Mouse (Mus musculus): Measurements from ENCODE around the gene Arf3.
"Not testable (repeated sequence)": the region's sequence is repeated elsewhere in the genome, so short reads cannot be mapped to it uniquely, and the experiment has no call there.

The Arf3 gene

DNA sequence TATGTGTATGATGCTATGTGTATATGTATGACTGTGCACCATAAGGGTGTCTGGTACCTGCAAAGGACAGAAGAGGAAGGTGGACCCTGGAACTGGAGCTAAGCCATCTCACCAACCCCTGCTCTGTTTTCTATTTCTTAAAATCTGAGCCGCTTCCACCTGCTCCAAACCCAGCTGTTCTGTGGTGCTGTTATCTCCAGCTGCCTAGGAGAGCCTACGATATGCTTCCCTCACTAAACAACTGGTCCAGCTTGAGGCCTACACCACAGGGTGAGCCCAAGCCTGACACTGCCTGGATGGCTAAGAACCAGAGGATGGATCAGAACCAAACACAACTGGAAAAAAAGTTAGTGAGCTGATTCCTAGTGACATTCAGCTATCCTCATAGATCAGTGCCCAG is 8.9 kb downstream of the Arf3 start:
- no peak for DNase-seq (ENCODE audit: low spot score)

GRCm38 (mm10) chr15:98753021-98753423 is 10.0 kb downstream of the Arf3 start:
- no peak for DNase-seq (ENCODE audit: low spot score)

GRCm38 (mm10) chr15:98749093-98749492 is 13.9 kb downstream of the Arf3 start:
- no peak for DNase-seq (ENCODE audit: low spot score)

GRCm38 (mm10) chr15:98747296-98747695 is 15.7 kb downstream of the Arf3 start:
- no peak for DNase-seq (ENCODE audit: low spot score)

DNA sequence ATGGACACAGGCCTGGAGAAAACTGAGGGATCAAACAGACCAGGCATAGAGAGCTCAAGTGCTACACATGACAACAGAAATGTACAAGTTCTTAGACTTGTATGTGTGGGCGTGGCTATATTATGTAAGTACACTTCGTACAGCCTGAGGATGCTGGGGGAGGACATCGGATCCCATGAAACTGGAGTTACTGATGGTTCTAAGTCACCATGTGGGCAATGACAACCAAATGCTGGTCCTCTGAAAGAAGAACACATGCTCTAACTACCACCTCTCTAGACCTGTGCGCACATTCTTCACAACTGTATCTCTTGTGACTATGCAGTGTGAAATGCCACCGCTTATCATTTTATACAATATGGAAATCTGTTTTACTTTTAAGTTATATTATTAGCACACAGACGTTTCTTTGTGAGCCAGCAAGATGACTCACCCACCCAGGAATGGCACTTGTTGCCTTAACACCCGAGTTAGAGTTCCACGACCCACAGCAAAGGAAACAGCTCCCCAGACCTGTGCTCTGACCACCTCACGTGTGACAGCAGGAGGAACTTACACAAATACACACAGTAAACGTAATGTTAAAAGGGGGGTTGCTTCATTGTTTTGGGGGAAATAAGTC is 16.6 kb downstream of the Arf3 start:
- no peak for DNase-seq (ENCODE audit: low spot score)

- DNase-seq (ENCODE audit: low spot score): not testable (repeated sequence)
Observed at GRCm38 (mm10) chr15:98743863-98744262, 19.2 kb downstream of the Arf3 start.

DNA sequence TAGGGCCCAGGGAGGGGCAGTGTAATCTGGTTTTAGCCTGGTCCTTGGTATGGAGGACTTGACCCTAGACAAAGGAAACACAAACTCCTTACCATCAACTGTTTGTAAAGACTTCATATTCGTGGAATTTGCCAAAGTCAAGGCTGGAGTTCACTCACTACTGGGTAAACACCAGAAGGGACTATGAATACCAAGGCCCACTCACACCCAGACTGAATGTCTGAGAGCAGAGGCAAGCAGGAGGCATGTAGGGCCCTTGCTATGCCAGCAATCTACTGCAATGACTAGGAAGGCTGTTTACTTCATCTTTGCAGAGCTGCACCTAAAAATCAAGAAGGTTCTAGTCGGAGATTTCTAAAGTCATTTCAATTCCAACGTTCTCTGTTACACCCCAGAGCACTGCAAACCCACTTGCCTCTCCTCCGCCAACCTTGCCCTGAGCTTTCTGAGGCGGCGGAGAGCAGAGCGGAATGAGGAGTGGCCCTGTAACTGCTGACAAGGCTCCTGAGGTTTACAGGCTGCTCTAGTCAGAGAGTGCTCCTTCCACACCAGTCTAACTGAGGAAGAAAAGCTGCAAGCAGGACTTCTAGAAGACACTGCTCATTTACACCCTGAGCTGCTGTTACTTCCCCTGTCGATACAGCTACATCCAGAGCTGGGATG is 20.1 kb downstream of the Arf3 start:
- DNase-seq (ENCODE audit: low spot score): no peak

GRCm38 (mm10) chr15:98740219-98740618 is 22.8 kb downstream of the Arf3 start:
- DNase-seq (ENCODE audit: low spot score): no peak

GRCm38 (mm10) chr15:98738796-98739195 is 24.2 kb downstream of the Arf3 start:
- no peak for DNase-seq (ENCODE audit: low spot score)

DNA sequence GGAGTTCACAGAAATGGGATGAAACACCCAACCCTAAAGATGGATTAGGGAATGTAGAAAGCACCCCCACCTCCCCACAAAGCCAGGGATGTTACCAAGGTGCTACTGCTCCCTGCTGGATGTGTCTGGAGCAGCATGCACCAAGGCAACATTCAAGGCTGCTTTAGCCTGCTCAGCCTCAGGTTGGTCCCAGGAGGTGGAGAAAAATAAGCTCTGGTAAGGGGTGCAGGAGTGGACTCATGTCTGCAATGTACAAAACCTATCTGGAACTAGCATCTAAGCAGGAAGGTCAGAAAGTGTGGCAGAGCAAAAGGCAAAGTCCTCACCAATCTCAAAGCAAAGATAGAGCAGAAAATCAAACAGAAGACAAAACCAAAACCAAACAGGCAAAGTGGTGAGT is 25.1 kb downstream of the Arf3 start:
- DNase-seq (ENCODE audit: low spot score): no peak

DNA sequence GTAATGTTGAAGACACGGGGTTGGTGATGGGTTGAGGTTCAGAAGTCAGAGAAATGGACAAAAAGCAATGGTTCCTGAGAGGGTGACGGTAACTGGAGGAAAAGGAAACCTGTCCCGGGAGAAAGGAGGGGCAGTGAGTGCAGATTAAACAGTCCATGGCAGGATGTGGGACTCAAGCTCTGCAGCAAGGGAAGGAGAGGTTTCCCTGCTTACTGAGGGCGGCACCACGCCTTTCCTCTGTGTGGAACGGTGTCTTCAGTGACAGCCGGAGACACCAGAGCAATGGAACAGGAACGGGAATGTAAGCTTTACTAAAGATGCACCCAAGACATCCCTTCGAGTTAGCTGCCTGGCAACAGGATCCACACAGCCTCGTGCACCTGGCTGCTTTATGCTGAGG is 26.5 kb downstream of the Arf3 start:
- no peak for DNase-seq (ENCODE audit: low spot score)

DNA sequence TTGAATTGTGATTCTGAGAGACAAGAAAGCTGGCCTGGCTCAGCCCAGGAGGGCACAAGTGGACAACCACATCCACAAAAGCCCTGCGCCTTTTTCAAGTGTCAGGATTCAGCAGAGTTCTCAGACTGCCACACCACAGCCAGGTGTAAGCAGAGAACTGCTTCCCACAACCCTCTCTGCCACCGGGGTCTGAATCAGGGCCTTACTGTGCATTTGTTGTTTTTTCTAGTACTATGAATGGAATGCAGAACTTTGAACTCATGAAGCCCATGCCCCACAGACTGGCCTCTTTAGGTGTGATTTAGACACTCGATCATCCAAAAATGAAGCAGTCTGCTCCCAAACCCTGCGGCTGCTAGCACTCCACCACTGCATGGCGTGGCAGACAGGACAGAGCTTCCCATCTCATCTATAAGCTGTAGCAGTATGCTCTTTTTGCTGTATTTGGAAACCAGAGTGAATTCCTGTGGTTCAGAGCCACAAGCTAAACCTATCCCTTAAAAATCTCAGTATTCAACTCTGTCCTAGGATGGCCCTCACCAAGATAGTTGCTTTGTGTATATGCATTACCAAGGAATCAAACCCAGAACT is 28.9 kb downstream of the Arf3 start:
- DNase-seq (ENCODE audit: low spot score): no peak

DNA sequence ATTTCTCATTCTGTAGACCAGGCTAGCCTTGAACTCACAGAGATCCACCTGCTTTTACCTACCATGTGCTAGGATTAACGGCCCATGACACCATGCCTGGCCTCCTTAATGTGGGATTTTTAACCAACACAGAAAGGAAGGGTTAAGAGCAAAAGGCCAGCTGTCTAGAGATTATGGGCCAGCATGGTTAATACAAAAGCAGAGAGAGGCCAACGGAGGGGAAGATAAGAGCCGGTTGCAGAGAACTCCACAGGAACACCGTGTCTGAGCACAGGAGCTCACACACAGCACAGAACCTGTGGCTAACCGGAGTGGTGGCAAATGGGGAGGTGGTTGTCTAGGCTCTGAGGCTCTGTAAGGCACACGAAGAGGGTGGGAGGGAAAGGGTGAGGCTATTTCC is 29.6 kb downstream of the Arf3 start:
- DNase-seq (ENCODE audit: low spot score): no peak

DNA sequence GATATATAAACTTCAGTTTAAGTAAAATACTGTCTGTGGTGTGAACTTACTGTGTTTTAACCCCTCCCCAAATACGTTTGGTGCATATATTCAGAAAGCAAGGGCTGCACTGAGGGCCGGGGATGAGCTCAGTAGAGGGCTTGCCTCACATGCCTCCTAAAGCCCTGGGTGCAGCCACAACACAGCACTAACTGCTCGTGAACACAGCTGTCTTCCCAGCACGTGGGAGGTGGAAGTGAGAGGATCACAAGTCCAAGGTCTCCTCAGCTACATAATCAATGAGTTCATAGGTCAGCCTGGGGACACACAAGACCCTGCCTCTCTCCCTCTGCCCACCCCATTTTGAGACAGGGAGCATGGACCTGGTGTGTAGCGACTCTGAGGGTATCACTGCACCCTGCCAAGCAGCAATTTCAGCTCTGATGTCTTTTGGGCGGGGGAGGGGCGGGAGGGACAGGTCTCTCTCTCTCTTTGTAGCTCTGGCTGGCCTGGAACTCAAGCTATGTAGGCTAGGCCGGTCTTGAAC is 30.9 kb downstream of the Arf3 start:
- DNase-seq (ENCODE audit: low spot score): no peak

DNA sequence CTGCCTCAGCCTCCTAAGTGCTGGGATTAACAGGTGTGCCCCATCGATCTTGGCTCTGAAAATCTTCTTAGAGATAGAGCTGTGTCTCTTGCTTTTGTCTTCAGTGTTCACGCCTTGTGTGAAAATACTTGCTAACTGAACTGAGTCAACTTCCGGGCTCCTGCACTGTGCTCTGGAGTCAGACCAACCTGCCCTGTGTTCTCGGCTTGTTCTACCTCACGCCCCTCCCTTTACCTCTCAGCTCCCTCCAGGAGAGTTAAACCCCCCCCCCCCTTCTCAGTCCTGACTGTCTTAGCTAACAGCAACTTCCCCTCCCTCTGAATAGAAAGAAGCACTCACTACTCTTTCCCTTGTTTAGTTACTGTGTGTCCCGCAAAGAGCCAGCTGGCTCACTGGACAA is 32.2 kb downstream of the Arf3 start:
- DNase-seq (ENCODE audit: low spot score): no peak

- no peak for DNase-seq (ENCODE audit: low spot score)
Observed at GRCm38 (mm10) chr15:98729791-98730545, 33.0 kb downstream of the Arf3 start.

DNA sequence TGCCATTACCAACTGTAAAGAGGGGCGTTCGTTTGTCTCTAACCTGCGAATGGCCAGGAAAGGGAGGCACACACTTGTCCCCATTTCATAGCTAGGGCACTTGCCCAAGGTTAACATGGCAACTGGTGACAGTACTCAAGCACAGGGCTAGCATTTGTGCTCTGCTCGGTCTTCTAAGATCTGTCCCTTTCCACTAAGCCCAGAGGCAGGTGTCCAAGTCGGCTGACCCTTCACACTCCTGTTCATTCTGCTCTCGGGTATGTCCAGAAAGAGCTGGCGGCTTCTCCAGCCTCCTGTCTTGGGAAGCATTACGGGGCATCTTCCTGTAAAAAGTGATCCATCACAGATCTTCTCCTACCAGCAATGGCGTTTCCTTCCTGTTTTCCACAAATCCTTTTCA is 34.6 kb downstream of the Arf3 start:
- DNase-seq (ENCODE audit: low spot score): no peak

GRCm38 (mm10) chr15:98727443-98728321 is 35.3 kb downstream of the Arf3 start, which contains the start of gene Fkbp11:
Gene Fkbp11 (minus strand): TSS chr15:98728198.
- peak; percentile 71 for DNase-seq (ENCODE audit: low spot score)

GRCm38 (mm10) chr15:98726746-98727145 is 36.3 kb downstream of the Arf3 start:
- DNase-seq (ENCODE audit: low spot score): no peak

DNA sequence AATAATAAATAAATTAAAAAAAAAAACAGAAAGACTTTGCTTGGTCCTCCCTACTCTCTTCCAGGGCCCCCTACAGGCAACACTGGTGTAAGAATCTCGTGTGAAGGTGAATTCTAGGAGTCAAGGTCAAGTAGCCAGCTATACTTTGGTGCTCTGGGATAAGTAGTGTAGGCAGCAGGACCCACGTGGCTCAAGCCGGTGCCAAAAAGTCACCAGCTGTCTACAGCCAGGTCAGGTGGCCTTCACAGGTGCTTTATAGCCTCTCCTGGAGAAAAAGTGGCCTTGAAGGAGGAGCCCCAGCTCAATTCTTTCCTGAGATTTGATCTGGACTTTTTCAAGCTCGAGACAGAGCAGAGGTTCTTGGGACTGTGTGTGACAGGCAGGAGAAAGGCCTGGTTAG is 36.9 kb downstream of the Arf3 start:
- DNase-seq (ENCODE audit: low spot score): no peak

- DNase-seq (ENCODE audit: low spot score): no peak
Observed at GRCm38 (mm10) chr15:98724441-98724840, 38.6 kb downstream of the Arf3 start.

GRCm38 (mm10) chr15:98722854-98723253 is 40.2 kb downstream of the Arf3 start:
- DNase-seq (ENCODE audit: low spot score): no peak
